Mouse (Mus musculus): ENCODE data around the gene Prss1. TPM values are rescaled to one million over a fixed set of nuclear protein-coding genes. Genes with fewer than 3 reads are reported as not detected.
"Not testable (repeated sequence)": the region's sequence is repeated elsewhere in the genome, so short reads cannot be mapped to it uniquely, and the experiment has no call there.

Prss1 gene
- polyA plus RNA-seq (2016; fragmentation: Nextera tagmentation; extraction: Ambion mirVana), result not detected in 2 replicates

DNA sequence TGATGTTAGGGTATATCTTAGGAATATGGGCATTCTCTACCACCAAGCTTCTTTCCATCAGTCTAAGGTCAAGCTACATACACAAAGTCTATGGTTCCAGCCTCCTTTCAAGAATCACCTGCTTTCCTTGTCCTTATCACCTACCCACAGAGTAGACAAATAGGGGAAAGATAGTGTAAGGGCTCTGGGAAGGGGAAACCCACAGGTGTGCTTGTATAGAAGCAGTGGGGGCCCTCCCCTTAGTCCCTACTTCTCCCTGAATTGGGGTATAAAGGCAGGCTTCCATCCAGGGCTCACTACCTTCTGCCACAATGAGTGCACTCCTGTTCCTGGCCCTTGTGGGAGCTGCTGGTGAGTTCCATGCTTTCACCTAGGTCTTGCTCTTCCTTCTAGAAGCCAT, at the start of gene Prss1:
Gene Prss1 (plus strand): TSS at position 301 of the 400 bp plus-strand sequence.
- not testable (repeated sequence) for H3K27ac ChIP-seq; DNase-seq (ENCODE audit: low spot score); H3K4me1 ChIP-seq; H3K36me3 ChIP-seq; H3K4me3 ChIP-seq; H3K27me3 ChIP-seq (ENCODE audit: insufficient read depth, poor library complexity, severe bottlenecking); H3K9me3 ChIP-seq

DNA sequence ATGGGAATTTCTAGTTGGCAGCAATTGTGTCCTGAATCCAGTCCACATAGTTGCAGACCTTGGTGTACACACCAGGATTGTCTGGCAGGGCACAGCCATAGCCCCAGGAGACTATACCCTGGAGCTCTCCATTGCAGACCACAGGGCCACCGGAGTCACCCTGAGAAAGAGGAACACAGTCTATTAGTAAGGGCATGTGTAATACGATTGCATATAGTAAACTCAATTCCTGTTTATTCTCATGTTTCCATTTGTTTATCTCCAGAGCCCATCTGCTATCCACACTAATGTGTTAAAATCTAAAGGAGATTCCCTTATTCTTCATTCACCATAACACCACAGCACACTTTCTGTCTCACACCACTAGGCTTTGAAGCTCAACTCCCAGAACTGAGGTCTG, 16.5 kb upstream of the Prss1 start:
- not testable (repeated sequence) for H3K9me3 ChIP-seq; DNase-seq (ENCODE audit: low spot score); H3K27me3 ChIP-seq (ENCODE audit: insufficient read depth, poor library complexity, severe bottlenecking); H3K36me3 ChIP-seq; H3K4me3 ChIP-seq; H3K4me1 ChIP-seq; H3K27ac ChIP-seq
- WGBS, result 78% methylated on average over 2 of the region's 2 CpGs

DNA sequence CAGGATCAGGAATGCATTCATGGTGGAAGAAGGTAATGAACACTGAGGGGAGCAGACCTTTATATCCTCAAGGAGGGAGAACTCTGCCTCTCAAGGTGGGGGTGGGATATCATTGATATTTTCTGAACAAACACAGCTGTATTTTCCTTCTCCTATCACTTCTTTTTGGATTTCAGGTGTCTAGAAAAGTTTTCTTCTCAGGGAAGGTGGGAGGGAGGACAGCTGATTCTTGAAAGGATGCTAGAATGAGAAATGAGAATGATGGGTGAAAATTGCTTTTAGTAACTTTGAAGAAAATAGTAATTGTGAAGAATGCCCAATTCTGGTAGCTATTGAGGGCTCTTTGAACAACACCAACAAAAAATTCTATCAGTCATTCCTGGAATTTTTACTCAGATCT, 12.7 kb upstream of the Prss1 start, which contains the start of gene Gm10334:
Gene Gm10334 (minus strand): TSS at position 101 of the 400 bp plus-strand sequence.
- not testable (repeated sequence) for H3K4me1 ChIP-seq; H3K4me3 ChIP-seq; H3K36me3 ChIP-seq; H3K27me3 ChIP-seq (ENCODE audit: insufficient read depth, poor library complexity, severe bottlenecking); DNase-seq (ENCODE audit: low spot score); H3K9me3 ChIP-seq; H3K27ac ChIP-seq

DNA sequence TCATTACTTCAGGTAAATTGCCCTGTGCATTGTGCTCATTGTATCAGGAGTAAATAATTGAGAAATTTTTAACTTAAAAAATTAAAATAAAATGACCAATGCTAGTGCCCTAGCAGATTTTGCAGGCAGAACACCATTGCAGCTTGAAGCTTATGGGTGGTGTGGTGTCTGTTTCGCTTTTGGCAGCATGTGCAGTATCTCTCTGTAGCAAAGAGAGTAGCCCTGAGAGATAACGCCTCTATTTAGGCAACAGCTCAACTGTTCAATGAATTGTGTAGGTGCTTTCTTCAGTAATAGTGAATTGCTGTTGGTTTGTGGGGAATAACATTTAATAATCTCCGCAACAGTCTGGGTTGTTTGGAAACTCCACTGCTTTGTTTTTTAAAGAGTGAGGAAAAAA, 40.6 kb downstream of the Prss1 start:
- Histone ChIP-seq H3K9me3 (no peaks in the 10 kb centered on the region), H3K27ac (no peak overlapping the region), H3K36me3 (no peaks in the 10 kb centered on the region), H3K4me1 (no peaks in the 10 kb centered on the region), H3K4me3 (no peak overlapping the region), H3K27me3 (ENCODE audit: insufficient read depth, poor library complexity, severe bottlenecking) (no peaks in the 10 kb centered on the region)
- no peak for DNase-seq (ENCODE audit: low spot score)
- 76% methylated on average over 3 of the region's 3 CpGs for WGBS

DNA sequence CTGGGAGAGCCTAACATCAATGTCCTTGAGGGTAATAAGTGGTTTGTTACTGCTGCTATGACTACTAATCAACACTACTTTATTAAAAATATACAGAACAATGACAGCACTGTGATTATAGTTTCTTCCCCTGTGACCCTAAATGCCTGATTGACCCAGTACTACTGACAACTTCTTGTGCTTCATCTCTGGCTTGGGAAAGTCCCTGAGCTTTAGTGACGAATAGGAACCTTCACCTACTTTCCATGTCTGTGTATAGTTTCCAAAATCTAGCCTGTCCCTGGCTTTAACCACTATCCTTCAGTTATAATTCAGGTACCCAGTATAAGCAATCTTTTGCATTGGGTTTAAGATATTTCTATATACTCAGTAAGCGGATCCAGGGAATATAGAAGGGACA, 46.2 kb downstream of the Prss1 start:
- WGBS, result 79% methylated on average over 2 of the region's 2 CpGs
- Histone ChIP-seq H3K9me3 (no peaks in the 10 kb centered on the region), H3K27me3 (ENCODE audit: insufficient read depth, poor library complexity, severe bottlenecking) (no peaks in the 10 kb centered on the region), H3K4me1 (no peaks in the 10 kb centered on the region), H3K4me3 (no peak overlapping the region), H3K27ac (no peak overlapping the region), H3K36me3 (no peaks in the 10 kb centered on the region)
- no peak for DNase-seq (ENCODE audit: low spot score)

DNA sequence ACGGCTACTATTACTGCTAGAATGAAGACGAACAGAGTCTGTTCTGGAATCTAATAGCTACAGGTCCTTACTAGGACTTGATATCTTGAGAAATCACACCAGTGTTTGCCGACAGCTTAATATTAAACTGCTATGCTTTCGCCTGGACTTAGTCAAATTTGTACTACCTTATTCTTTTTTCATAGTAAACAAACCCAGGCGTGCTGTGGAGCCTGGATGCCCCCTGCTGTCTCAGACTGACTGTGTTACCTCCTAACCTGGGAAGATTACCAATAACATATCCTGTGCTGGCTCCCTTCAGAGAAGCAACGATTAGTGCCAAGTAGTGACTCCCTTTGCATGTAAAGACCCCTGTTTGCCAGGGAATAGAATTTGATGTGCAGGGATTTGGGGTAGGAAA, 46.6 kb downstream of the Prss1 start:
- Histone ChIP-seq H3K4me1 (no peaks in the 10 kb centered on the region), H3K27ac (no peak overlapping the region), H3K27me3 (ENCODE audit: insufficient read depth, poor library complexity, severe bottlenecking) (no peaks in the 10 kb centered on the region), H3K36me3 (no peaks in the 10 kb centered on the region), H3K4me3 (no peak overlapping the region), H3K9me3 (no peaks in the 10 kb centered on the region)
- DNase-seq (ENCODE audit: low spot score), result no peak
- WGBS, result 70% methylated on average over 6 of the region's 6 CpGs

Other genes starting within 250 kb of the Prss1 start
- not detected in 2 replicates for gene Try4, start 156.7 kb upstream of the Prss1 start, polyA plus RNA-seq (2016; fragmentation: Nextera tagmentation; extraction: Ambion mirVana)
- gene Try5, start 142.1 kb upstream of the Prss1 start, polyA plus RNA-seq (2016; fragmentation: Nextera tagmentation; extraction: Ambion mirVana), result not detected in 2 replicates
- not detected in 2 replicates for gene Try10, start 104.8 kb upstream of the Prss1 start, polyA plus RNA-seq (2016; fragmentation: Nextera tagmentation; extraction: Ambion mirVana)
- not detected in 2 replicates for gene Prss3, start 81.3 kb upstream of the Prss1 start, polyA plus RNA-seq (2016; fragmentation: Nextera tagmentation; extraction: Ambion mirVana)
- not detected in 2 replicates for gene Gm5771, start 66.6 kb upstream of the Prss1 start, polyA plus RNA-seq (2016; fragmentation: Nextera tagmentation; extraction: Ambion mirVana)
- gene Gm10334, start 12.8 kb upstream of the Prss1 start, polyA plus RNA-seq (2016; fragmentation: Nextera tagmentation; extraction: Ambion mirVana), result not detected in 2 replicates
- gene Prss2, start 62.9 kb downstream of the Prss1 start, polyA plus RNA-seq (2016; fragmentation: Nextera tagmentation; extraction: Ambion mirVana), result not detected in 2 replicates
- gene Ephb6, start 146.6 kb downstream of the Prss1 start, polyA plus RNA-seq (2016; fragmentation: Nextera tagmentation; extraction: Ambion mirVana), result 5.1 and 6.2 TPM in 2 replicates
- gene Trpv6, start 177.5 kb downstream of the Prss1 start, polyA plus RNA-seq (2016; fragmentation: Nextera tagmentation; extraction: Ambion mirVana), result 0.11 and 0.41 TPM in 2 replicates
- gene Trpv5, start 221.8 kb downstream of the Prss1 start, polyA plus RNA-seq (2016; fragmentation: Nextera tagmentation; extraction: Ambion mirVana), result not detected in 2 replicates
- not detected in 2 replicates for gene Llcfc1, start 225.5 kb downstream of the Prss1 start, polyA plus RNA-seq (2016; fragmentation: Nextera tagmentation; extraction: Ambion mirVana)
- 21.0 and 28.3 TPM in 2 replicates for gene Kel, start 245.4 kb downstream of the Prss1 start, polyA plus RNA-seq (2016; fragmentation: Nextera tagmentation; extraction: Ambion mirVana)